Mouse (Mus musculus): ENCODE data around the gene Itpr3. TPM values are rescaled to one million over a fixed set of nuclear protein-coding genes. Genes with fewer than 3 reads are reported as not detected.

Itpr3 gene
- total and polyA plus RNA-seq, 2 experiments from 2014 or later, result 0.90 to 4.7 TPM

GRCm38 (mm10) chr17:27146323-27146923 is 89.3 kb downstream of the Itpr3 start:
- Histone ChIP-seq H3K36me3 (ENCODE audit: insufficient read depth, low read length) (no peaks in the 10 kb centered on the region), H3K27me3 (ENCODE audit: insufficient read depth, low read length) (no peaks in the 10 kb centered on the region), H3K4me3 (ENCODE audit: low read depth, low read length) (no peak overlapping the region), H3K9ac (replicated peaks; ENCODE audit: low read length, poor library complexity, severe bottlenecking) (no peak overlapping the region), H3K27ac (ENCODE audit: low read depth, low read length) (no peak overlapping the region), H3K4me2 (ENCODE audit: low read depth, low read length, poor library complexity, severe bottlenecking) (no peak overlapping the region), H3K4me1 (ENCODE audit: insufficient read depth, low read length) (no peaks in the 10 kb centered on the region), H3K9me3 (ENCODE audit: low read length) (no peaks in the 10 kb centered on the region)
- ATAC-seq (ENCODE audit: low FRiP score), result no peak
- no peak for DNase-seq (ENCODE audit: low spot score)
- TF ChIP-seq CTCF (IDR thresholded peaks at IDR 0.05), result no peak
- WGBS, result 26% methylated on average over 8 of the region's 8 CpGs

GRCm38 (mm10) chr17:27150871-27151270 is 93.8 kb downstream of the Itpr3 start:
- Histone ChIP-seq H3K4me3 (ENCODE audit: low read depth, low read length) (no peak overlapping the region), H3K27me3 (ENCODE audit: insufficient read depth, low read length) (no peaks in the 10 kb centered on the region), H3K4me2 (ENCODE audit: low read depth, low read length, poor library complexity, severe bottlenecking) (no peak overlapping the region), H3K36me3 (ENCODE audit: insufficient read depth, low read length) (no peaks in the 10 kb centered on the region), H3K9ac (replicated peaks; ENCODE audit: low read length, poor library complexity, severe bottlenecking) (no peak overlapping the region), H3K9me3 (ENCODE audit: low read length) (no peaks in the 10 kb centered on the region), H3K4me1 (ENCODE audit: insufficient read depth, low read length) (no peaks in the 10 kb centered on the region), H3K27ac (ENCODE audit: low read depth, low read length) (no peak overlapping the region)
- WGBS, result 58% methylated on average over 7 of the region's 7 CpGs
- ATAC-seq (ENCODE audit: low FRiP score), result no peak
- DNase-seq (ENCODE audit: low spot score), result no peak
- no peak for TF ChIP-seq CTCF (IDR thresholded peaks at IDR 0.05)

GRCm38 (mm10) chr17:27151411-27151810 is 94.3 kb downstream of the Itpr3 start:
- 68% methylated on average over 8 of the region's 8 CpGs for WGBS
- no peaks in the 10 kb centered on the region for H3K4me1 ChIP-seq (ENCODE audit: insufficient read depth, low read length)
- ATAC-seq (ENCODE audit: low FRiP score) (no peak), DNase-seq (ENCODE audit: low spot score) (no peak)
- peak; percentile 49 for TF ChIP-seq CTCF (IDR thresholded peaks at IDR 0.05)
- H3K36me3 ChIP-seq (ENCODE audit: insufficient read depth, low read length), result no peaks in the 10 kb centered on the region
- no peak overlapping the region for H3K4me2 ChIP-seq (ENCODE audit: low read depth, low read length, poor library complexity, severe bottlenecking)
- no peak overlapping the region for H3K4me3 ChIP-seq (ENCODE audit: low read depth, low read length)
- H3K9me3 ChIP-seq (ENCODE audit: low read length), result no peaks in the 10 kb centered on the region
- H3K9ac ChIP-seq (replicated peaks; ENCODE audit: low read length, poor library complexity, severe bottlenecking), result no peak overlapping the region
- no peak overlapping the region for H3K27ac ChIP-seq (ENCODE audit: low read depth, low read length)
- no peaks in the 10 kb centered on the region for H3K27me3 ChIP-seq (ENCODE audit: insufficient read depth, low read length)

- Histone ChIP-seq H3K4me1 (ENCODE audit: insufficient read depth, low read length) (no peaks in the 10 kb centered on the region), H3K36me3 (ENCODE audit: insufficient read depth, low read length) (no peaks in the 10 kb centered on the region), H3K27me3 (ENCODE audit: insufficient read depth, low read length) (no peaks in the 10 kb centered on the region), H3K27ac (ENCODE audit: low read depth, low read length) (no peak overlapping the region), H3K9ac (replicated peaks; ENCODE audit: low read length, poor library complexity, severe bottlenecking) (no peak overlapping the region), H3K9me3 (ENCODE audit: low read length) (no peaks in the 10 kb centered on the region), H3K4me2 (ENCODE audit: low read depth, low read length, poor library complexity, severe bottlenecking) (no peak overlapping the region), H3K4me3 (ENCODE audit: low read depth, low read length) (no peak overlapping the region)
- WGBS, result 55% methylated on average over 8 of the region's 8 CpGs
- ATAC-seq (ENCODE audit: low FRiP score), result no peak
- TF ChIP-seq CTCF (IDR thresholded peaks at IDR 0.05), result no peak
- no peak for DNase-seq (ENCODE audit: low spot score)
Observed at GRCm38 (mm10) chr17:27152976-27153723, 96.0 kb downstream of the Itpr3 start.

- H3K36me3 ChIP-seq (ENCODE audit: insufficient read depth, low read length), result no peaks in the 10 kb centered on the region
- H3K4me2 ChIP-seq (ENCODE audit: low read depth, low read length, poor library complexity, severe bottlenecking), result no peak overlapping the region
- no peak overlapping the region for H3K27ac ChIP-seq (ENCODE audit: low read depth, low read length)
- no peaks in the 10 kb centered on the region for H3K27me3 ChIP-seq (ENCODE audit: insufficient read depth, low read length)
- H3K9ac ChIP-seq (replicated peaks; ENCODE audit: low read length, poor library complexity, severe bottlenecking), result no peak overlapping the region
- DNase-seq (ENCODE audit: low spot score) (no peak), ATAC-seq (ENCODE audit: low FRiP score) (no peak)
- H3K9me3 ChIP-seq (ENCODE audit: low read length), result no peaks in the 10 kb centered on the region
- TF ChIP-seq CTCF (IDR thresholded peaks at IDR 0.05), result no peak
- WGBS, result 51% methylated on average over 9 of the region's 9 CpGs
- no peaks in the 10 kb centered on the region for H3K4me1 ChIP-seq (ENCODE audit: insufficient read depth, low read length)
- no peak overlapping the region for H3K4me3 ChIP-seq (ENCODE audit: low read depth, low read length)
Observed at GRCm38 (mm10) chr17:27153773-27154193, 96.7 kb downstream of the Itpr3 start.

- ATAC-seq (ENCODE audit: low FRiP score), result no peak
- Histone ChIP-seq H3K27ac (ENCODE audit: low read depth, low read length) (no peak overlapping the region), H3K4me2 (ENCODE audit: low read depth, low read length, poor library complexity, severe bottlenecking) (no peak overlapping the region), H3K9ac (replicated peaks; ENCODE audit: low read length, poor library complexity, severe bottlenecking) (no peak overlapping the region), H3K4me1 (ENCODE audit: insufficient read depth, low read length) (no peaks in the 10 kb centered on the region), H3K36me3 (ENCODE audit: insufficient read depth, low read length) (no peaks in the 10 kb centered on the region), H3K27me3 (ENCODE audit: insufficient read depth, low read length) (no peaks in the 10 kb centered on the region), H3K9me3 (ENCODE audit: low read length) (no peaks in the 10 kb centered on the region), H3K4me3 (ENCODE audit: low read depth, low read length) (no peak overlapping the region)
- peak; percentile 48 for DNase-seq (ENCODE audit: low spot score)
- WGBS, result 91% methylated on average over 14 of the region's 14 CpGs
- no peak for TF ChIP-seq CTCF (IDR thresholded peaks at IDR 0.05)
Observed at GRCm38 (mm10) chr17:27154256-27154655, 97.2 kb downstream of the Itpr3 start.
